Mouse (Mus musculus) erythroblast, embryonic 14.5 days (primary cell): ENCODE data around the gene Znrf4.

Experiments used
- GATA1 ChIP-seq: IDR thresholded peaks from 2 replicates; pipeline ENCODE4 v1.6.1; 2012; ENCODE audit warnings: low read length, inconsistent platforms, mixed read lengths
- TAL1 ChIP-seq: IDR thresholded peaks from 3 replicates; pipeline ENCODE4 v1.6.1; 2012; ENCODE audit warnings: low read length, inconsistent platforms, mixed read lengths

- TF ChIP-seq TAL1 (no peak), GATA1 (no peak)
Observed at GRCm38 (mm10) chr17:56474311-56474830, 37.9 kb downstream of the Znrf4 start.
